Mouse (Mus musculus): ENCODE measurements at regions not wholly inside any gene's neighbourhood (a gene's known extent, or its start where the extent isn't known, plus 50 kb on each side); places are given as distances from the start of the nearest gene placed in this dataset.

- no peak for DNase-seq (ENCODE audit: low read depth, low spot score)
Measured at GRCm38 (mm10) chr12:119028161-119028560, 61.9 kb upstream of the Abcb5 start.

- no peak for DNase-seq (ENCODE audit: low read depth, low spot score)
Measured at GRCm38 (mm10) chr12:119027701-119028100, 61.5 kb upstream of the Abcb5 start.

- DNase-seq (ENCODE audit: low read depth, low spot score) = peak; percentile 64
Measured at GRCm38 (mm10) chr12:119026311-119026710, 60.1 kb upstream of the Abcb5 start.

- DNase-seq (ENCODE audit: low read depth, low spot score) = no peak
Measured at GRCm38 (mm10) chr12:119024063-119024462, 57.8 kb upstream of the Abcb5 start.

All from A20 (cell line).